Mouse (Mus musculus) ovary, adult 18-20 months (tissue): Measurements from ENCODE around the gene Duox1.
"Not testable (repeated sequence)": the region's sequence is repeated elsewhere in the genome, so short reads cannot be mapped to it uniquely, and the experiment has no call there.

ENCODE experiments used
- DNase-seq: peaks from one replicate; pipeline ENCODE4 v3.0.0; 2022; ENCODE audit warnings: low spot score, mixed read lengths

The Duox1 gene

DNA sequence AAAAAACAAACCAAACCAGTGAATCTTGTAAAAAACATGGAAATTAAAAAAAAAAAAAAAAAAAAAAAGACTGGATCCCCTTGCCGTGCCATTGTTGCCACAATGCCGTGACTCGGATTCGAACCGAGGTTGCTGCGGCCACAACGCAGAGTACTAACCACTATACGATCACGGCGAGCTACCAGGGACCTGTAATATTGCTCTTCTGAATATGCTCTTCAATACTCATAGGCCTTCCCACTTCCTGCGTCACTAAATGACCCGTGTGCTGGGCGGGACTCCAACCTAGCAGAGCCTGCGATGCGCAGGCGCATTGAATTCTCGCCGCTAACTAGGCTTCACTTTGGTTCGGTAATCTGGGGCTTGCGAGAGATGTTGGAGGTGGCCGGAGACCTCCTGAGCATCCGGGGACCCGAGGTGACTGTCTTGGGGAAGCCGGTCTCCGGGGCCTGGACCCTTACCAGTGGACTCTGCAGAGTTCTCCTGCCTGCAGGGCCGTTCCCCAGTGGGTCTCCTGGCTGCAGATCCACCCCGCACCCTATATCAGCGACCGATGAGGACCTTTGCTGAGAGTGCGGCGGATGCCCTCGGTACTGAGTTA is 60.0 kb downstream of the Duox1 start:
- peak; percentile 90 for DNase-seq

DNA sequence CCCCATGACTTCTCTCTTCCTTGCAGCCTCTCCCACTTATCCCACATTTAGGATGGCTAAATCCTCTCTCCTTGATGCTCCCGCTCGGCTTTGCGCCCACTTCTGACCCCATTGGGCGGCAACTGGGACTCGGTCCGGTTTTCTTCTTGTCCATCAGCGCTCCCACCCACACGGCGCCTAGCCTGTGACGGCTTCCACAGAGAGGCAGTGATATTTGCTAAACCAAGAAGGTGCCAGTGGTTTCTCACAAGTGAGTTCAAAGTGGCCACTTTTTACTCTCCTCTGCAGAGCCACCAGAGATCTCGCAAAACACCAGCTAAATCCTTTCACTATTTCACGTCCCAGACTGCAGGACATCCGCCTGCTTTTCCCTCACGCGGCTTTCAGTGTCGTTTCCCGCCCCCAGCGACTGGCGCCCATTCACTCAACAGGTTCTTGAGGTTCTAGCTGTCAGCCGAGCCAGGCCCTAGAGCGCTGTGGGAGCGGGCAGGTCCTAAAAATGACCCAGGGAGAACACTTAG is 60.6 kb downstream of the Duox1 start:
- no peak for DNase-seq

GRCm38 (mm10) chr2:122377215-122377674 is 61.8 kb downstream of the Duox1 start:
- DNase-seq = peak; percentile 91

DNA sequence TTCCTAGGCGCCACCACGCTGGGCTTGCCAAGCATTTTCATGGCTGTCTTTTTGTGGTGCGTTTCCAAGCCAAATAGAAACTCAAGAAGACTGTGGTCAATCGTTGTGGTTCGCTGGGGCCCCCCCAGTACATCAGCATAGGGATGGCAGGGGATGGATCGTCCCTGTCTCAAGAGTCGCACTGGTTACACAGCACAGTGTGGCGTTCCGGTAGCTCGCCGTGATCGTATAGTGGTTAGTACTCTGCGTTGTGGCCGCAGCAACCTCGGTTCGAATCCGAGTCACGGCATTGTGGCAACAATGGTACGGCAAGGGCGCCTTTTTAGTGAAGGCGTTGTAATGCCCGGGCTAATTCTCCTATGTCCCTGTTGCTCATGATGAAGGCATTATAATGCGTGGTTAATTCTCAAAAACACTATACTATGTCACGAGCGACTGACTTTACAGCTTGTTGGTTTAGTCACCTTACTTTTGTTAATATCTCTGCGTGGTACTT is 62.3 kb downstream of the Duox1 start:
- DNase-seq = peak; percentile 52

- DNase-seq = no peak
These were observed 63.2 kb downstream of the Duox1 start for GRCm38 (mm10) chr2:122378421-122379291.

- DNase-seq = no peak
These were observed 63.8 kb downstream of the Duox1 start for GRCm38 (mm10) chr2:122379292-122379650.

- DNase-seq = no peak
These were observed 65.4 kb downstream of the Duox1 start for GRCm38 (mm10) chr2:122380768-122381311.

DNA sequence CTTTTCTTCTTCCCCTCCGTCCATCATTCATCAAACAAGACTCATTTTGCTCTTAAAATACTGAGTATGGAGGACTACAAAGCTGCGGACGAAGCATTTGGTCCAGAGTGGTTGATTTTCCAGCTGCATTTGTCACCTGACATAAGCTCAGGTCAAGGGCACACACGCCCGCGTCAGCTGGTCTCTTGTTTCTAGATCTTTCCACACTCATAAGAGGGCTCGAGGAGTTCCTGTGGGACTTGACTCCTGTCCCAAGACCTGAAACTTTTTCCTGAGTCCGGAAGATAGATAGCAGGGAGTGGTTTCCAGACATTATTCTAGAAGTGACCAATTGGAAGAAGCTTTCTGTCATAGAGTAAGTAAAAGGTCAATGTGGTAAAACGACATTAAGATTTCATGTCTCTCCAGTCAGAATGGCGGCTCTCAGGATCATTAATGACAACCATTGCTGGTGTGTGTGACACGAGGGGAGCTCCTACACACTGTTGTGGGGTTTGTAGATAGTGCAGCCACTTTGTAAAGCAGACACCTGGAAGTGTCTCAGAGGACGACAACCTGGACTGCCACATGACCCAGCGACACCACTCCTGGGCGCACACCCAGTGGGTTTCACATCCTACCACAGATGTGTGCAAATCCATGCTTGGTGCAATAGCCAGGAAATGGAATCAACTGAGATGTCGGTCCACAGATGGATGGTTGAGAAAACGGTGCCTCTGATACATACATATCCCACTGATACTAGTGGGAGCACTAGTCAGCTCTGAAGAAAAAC is 66.0 kb downstream of the Duox1 start:
- DNase-seq = no peak

DNA sequence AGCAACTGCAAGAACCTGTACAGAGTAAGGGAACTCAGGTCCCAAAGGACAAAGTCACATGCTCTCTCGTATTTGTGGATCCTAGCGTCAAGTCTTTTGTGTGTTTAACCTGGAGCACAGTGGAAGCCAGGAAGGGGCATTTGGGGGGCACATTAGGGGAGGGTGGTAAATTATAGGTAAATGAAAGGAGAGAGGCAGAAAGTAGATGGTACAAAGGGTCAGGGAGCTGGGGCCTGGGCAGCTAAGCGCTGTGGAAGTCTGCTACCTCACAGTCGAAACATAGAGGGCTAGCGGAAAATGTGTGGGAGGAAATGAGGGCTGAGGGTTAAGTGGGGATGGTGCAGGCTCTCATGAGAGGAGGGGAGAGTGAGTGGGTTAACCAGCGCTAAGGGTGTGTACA is 66.6 kb downstream of the Duox1 start:
- DNase-seq = no peak

DNA sequence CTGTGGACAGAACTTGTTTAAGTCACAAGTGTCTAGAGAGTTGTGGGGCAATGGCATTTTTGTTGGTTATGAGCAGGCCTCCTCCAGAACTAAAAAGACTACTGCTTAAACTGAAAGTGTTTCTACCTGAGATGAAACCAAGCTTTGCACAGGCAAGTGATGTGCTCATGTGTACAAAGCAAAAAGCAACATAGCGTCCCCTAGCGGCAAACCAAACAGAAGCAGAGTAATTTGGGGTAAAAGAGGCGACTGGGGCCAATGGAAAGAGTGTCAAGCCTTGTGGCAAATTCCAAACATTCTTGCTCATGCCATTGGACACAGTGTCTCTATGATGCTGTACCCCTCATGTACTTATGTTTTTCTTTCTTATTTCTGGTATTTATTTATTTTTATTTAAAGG is 69.6 kb downstream of the Duox1 start:
- DNase-seq = no peak

GRCm38 (mm10) chr2:122387135-122387534 is 71.7 kb downstream of the Duox1 start:
- not testable (repeated sequence) for DNase-seq

DNA sequence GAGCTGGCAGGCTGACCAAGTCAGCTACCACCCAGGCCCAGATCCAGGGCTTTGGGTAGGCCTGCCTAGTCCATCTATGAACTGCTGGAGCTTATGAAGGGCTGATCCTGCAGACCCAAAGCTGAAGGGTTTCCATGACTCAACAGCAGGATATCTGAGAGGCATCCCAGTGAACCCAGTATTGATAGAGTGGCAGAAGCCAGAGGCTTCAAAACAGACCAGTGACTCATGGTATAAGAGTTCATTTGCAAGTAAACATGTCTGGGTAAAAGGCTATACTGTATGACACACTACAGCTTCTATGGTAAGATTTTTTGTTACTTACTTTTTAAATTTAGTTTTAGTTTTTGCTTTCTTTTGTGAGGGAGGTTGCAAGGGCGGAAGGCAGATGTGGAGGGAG is 80.7 kb downstream of the Duox1 start:
- no peak for DNase-seq
